Mouse (Mus musculus) WW6 (cell line): Measurements from ENCODE around the gene Syce3.

Experiments used
- DNase-seq: peaks from one replicate; pipeline ENCODE4 v3.0.0-alpha.2; 2013; ENCODE audit warnings: low read depth, low spot score

Syce3 gene

DNA sequence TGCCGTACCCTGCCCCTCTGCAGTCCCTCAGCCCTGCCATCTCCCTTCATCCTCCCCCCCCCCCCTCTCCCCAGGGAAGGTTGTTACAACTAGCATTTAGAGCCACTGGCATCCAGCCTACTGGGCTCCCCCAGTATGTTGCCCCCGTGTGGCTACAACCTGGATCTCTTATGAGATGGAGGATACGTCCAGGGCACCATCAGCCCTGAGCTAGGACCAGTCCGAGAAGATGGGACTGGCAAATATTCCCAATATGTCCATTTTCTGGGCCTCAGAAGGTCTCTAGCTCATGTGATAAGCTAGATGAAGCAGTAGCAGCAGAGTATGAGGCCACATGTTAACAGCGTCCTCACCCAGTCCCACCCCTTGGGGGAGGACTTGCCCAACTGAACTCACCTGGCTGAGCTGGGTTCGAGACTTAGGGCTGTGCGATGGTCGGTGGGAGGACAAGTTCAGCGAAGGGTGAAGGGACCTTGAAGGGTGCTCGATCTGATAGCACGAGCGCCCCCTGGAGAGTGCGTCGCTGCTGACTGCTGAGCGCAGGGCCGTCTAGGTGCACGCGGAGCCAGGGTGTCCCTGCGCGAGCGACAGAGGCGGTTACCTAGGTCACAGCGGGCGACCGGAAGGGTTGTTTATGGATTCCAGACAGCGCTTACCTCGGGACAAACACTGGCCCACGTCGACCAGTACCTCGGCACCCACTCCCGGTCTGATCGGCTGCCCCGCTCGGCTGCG, 37.1 kb downstream of the Syce3 start:
- peak; percentile 66 for DNase-seq

DNA sequence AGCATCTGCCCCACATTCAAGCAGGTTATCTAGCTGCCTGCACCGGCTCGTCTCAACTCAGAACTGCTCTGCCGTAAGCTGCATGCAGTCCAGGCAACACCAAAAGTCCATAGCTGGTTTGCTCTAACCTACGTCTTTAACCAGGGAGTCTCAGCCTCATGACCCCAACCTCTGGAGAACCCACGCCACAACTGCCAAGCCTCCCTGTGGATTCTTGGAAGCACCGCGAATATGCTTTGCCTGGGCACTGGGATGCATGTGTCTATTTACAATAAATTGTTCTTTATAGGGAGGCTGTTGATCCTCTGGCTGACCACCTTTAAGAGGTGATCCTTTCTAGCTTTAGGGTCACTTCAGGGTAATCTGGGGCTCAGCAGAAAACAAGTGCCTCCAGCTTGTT, 37.8 kb downstream of the Syce3 start:
- no peak for DNase-seq

DNA sequence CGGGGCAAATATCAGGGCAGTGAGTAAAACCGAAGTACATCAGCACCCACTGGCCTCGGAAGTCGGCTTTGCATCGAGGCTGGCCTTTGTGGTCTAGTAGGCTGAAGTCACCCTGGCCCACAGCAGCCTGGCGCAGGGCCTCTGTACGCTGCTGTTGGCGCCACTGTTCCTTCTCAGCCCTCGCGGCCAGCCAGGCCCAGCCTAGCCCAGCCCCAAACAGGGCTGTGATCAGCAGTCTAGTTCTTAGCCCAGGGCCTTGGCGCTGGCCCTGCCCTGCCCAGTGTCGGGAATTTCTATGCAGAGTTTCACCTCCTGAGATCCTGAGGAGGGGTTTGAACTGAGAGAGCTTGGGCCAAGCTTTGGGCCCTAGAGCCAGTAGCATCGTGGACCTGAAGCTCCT, 38.2 kb downstream of the Syce3 start:
- DNase-seq: no peak

DNA sequence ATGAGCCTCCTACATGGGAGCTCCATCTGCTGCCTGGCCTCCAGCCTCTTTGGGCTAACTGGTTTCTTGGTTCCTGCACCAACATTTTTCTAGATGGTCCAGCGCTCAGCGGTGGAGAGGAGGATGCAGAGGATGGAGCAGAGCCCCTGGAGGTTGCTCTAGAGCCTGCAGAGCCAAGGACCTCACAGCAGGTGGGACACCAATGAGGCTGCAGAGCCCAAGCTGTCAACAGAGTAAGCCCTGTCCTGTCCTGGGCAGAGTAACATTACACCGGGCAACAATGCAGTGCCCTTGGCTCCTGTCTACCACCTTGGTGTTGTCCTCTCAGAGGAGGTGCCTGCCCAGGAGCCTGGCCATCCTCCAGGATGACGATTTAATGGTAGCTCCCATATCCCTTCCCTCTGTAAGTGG, 45.2 kb downstream of the Syce3 start:
- DNase-seq: no peak

DNA sequence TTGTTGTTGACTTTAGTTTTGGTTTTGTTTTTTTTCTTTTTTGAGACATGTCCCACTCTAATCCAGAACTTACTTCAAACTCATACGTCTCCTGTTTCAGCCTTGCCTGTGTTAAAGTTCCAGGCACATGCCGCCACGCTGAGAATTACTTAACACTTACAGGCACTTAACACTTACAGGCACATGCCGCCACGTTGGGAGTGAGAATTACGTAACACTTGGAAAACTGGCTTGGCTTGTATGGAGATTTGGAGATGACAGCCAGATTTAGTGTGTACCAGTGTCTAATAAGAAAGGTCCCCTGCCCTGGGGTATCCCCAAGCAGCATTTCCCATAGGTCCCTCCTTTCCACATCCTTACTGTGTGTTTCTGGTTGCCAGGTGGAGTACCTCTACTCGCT, 47.3 kb downstream of the Syce3 start:
- no peak for DNase-seq

DNA sequence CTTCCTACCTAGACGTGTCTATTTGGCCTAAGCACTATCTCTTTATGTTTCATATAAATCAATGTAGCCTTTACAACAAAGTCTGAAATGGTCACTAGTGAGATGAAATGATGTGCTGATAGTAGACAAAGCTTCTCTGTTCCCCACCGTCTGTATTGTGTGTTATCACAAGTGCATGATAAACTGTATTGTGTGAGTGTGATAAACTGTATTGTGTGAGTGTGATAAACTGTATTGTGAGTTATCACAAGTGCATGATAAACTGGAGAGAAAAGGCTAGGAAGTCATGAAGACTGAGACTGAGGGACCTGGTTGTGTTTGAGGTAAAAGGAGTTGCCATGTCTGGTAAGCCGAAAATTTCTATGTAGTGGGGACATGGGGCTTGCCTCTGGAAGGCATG, 51.5 kb downstream of the Syce3 start:
- no peak for DNase-seq

DNA sequence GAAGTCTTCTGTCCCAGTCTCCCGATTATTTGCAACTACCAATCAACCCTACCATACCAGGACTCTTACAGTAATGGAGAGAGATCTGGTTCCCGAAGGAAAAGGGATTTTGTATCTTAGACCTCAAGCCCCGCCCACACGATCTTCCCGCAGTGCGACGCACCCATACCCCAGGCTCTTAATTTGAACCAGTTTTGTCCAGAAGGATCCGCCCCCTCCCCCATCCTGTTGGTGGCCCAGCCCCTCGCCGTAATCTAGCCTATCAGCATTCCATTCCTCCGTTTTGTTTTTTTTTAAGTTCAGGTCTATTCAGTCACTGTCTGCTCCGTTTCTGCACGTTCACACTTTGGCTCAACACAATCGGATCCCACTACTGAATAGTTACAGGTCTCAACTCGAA, 53.9 kb downstream of the Syce3 start:
- DNase-seq: peak; percentile 88

DNA sequence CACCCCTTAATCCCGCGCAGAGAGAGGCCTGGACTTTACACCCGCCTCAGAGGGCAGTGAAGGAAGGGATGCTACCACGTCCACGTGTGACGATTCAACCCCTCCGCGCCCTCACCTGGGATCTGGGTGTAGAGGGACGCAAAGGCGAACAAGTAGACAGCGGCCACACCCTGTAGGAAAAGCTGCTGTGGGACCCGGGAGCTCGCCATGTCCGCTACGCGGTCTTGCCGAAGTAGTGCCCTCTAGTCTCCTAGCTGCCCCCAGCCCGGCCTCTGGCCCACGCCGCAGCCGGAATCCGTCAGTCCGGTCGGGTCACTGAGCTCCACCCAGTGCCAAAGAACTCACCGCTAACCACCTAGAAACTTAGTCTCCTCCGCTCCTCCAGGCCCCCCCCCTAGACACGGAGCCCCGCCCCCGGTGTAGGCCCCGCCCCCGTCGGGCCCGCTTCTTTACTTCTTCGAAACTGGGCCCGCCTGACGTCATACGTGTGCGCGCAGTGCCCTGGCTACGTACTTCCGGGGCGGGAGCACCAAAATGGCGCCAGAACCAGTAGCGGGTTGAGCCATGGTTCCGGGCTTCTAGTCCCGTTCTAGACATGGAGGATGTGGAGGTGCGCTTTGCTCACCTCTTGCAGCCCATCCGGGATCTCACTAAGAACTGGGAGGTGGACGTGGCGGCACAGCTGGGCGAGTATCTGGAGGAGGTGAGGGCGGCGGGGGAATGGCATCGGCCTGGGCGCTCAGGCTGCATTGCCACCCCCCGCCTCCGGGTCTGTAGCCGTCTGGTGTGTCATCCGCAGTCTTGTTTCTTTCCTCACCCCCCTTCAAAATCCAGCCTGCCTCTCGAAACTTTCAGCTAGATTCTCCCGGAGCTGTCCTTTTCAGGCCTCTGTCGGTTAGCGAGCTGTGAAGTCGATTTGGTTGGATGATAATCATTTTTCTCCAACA, 54.8 kb downstream of the Syce3 start, which contains the start of the genes Lmf2 and Ncaph2:
Lmf2 (minus strand) TSS at position 419 of the 947 bp plus-strand sequence.
Ncaph2 (plus strand) TSS at position 479 of the 947 bp plus-strand sequence.
- peak; percentile 84 for DNase-seq

DNA sequence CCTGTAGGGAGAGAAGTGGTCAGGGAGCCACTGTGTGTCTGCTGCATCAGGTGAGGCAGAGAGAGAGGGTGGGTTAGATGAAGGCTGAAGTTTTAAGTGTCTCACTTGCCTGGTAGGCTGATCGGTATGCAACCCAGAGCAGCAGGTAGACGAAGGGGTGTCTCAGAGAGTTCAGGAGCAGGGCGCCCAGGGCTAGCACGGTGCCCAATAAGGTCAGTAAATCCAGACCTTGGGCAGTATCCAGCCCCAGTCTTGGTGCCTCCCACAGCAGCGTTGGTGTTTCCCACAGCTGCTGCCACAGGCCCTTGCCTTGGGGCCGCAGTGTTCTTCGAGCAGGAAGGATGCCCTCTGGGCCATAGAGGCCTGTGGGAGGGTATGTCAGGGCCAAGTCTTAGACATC, 55.8 kb downstream of the Syce3 start:
- DNase-seq: no peak

DNA sequence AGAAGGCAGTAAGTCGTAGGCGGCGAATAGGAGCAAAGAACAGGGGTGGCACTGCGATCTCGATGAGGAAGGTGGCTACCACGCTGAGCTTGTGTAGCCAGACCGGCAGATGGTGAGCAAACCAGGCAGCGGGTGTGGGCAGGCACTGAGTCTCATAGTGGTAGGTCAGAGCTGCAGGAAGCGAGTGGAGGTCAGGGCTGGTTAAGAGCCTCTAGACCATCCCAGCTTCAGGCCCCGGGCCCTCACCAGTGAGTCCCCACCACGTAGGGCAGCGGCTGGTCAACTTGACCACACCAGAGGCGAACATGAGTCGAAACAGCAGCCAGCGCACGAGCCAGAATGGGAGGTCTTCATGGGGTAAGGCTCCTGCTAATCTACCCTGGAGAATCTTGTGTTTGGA, 56.5 kb downstream of the Syce3 start:
- no peak for DNase-seq

DNA sequence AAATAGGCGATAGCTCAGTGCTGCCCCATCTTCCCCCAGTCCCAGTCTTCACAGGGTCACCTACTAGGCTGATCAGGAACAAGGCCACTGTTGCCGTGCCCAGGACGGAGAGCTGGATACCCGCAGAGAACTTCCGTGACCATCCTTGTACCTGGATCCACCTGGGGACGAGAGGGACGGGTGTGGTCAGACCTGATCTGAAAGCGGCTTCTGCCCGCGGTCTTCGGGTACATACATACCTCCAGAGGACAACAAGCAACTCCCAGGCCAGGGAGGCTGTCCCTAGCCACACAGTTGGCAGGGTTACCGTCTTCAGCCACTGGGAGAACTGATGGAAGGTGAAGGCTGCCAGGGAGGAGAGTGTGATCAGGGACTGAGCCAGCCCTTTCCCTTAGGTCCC, 57.5 kb downstream of the Syce3 start:
- DNase-seq: no peak

DNA sequence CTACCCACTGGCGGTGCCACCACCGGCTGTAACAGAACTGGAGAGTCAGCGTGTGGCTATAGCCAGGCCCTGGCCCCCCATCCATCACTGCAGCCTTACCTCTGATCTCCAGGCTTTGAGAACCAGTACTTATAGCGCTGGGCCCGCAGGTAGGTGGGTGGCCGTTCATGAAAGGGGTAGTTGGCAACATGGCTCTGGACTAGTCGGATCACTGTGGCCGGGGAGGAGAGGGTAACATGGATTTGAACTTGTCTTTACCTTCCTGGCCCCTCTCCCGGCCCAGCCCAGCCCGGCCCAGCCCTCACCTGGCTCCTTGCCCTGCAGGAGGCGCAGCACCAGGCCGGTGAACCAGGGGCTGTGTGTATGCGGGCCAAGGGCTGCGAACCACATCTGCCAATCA, 58.2 kb downstream of the Syce3 start:
- no peak for DNase-seq

DNA sequence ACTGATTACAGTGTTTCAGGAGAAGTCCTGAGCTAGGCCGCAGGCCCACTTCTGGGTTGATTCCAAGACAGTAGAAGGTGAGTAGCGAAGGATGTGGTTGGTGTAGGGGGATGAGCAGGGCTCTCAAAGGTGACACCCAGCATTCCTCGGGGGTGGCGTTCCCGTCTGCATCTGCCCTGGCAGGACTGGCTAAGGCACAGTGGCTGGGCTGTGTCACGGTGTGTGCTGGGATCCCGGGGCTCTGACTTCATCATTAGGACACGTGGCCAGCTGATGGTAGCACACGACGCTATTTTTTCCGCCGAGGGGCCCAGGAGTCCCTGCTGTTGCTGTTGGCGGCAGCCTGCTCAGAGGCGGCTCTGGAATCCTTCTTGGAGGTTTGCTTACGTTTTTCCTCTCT, 59.0 kb downstream of the Syce3 start:
- DNase-seq: no peak

DNA sequence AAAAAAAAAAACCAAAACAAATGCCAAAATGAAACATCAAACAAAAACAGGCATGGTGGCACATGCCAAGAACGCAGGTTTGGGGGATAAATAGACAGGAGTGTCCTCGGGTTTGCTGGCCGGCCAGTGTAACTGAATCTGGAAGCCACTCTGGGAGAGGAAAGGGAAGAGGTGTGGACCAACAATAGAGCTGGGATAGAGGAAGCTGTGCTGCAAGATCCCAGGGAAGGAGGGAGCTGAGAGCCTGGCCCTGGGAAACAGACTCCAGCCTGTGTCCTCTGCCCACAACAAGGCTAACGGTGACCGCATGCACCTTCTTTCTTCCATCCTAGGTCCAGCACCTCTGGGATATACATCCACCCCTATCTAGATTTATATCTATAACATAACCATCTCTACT, 59.9 kb downstream of the Syce3 start:
- DNase-seq: no peak

DNA sequence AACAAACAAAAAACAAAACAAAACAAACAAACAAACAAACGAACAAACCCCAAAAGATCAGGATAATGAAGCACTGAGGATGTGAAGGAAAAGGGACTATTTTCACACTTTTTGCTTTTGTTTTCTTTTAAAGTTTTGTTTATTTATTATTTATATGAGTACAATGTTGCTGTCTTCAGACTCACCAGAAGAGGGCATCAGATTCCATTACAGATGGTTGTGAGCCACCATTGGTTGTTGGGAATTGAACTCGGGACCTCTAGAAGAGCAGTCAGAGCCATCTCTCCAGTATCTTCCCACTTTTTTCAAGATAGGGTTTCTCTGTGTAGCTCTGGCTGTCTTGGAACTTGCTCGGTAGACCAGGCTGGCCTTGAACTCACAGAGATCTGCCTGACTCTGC, 67.0 kb downstream of the Syce3 start:
- no peak for DNase-seq

DNA sequence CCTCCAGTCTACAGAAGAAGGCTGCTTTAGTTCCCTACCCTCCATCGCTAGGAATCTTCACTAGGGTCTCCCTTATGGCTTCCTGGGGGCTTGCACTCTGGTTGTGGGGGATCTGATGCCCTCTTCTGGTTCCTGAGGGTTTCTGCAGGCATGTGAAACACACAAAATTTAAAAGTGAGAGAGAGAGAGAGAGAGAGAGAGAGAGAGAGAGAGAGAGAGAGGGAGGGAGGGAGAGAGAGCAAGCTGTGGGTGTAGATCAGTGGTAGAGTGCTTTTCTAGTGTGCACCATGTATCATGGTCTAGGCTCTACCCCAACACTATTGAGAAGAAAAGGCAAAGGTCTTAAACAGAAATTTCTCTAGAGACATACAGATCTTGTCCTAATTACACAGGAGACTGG, 68.6 kb downstream of the Syce3 start:
- DNase-seq: no peak
